Mouse (Mus musculus) liver, postnatal 0 days (tissue): Measurements from ENCODE around the gene Gjc1.

Experiments
- CTCF ChIP-seq: sonication (generic); IDR thresholded peaks from 2 replicates; pipeline ENCODE4 v1.5.1; 2016; ENCODE audit warnings: antibody characterized with exemption, low read depth
- EP300 ChIP-seq: IDR thresholded peaks from 2 replicates; pipeline ENCODE4 v1.6.1; 2016; ENCODE audit warnings: antibody characterized with exemption, low read depth, mild to moderate bottlenecking

GRCm38 (mm10) chr11:102765416-102765815 is 54.1 kb downstream of the Gjc1 start:
- TF ChIP-seq CTCF = no peak
- no peak for TF ChIP-seq EP300
